Mouse (Mus musculus): ENCODE results near the gene Txnrd1.

Txnrd1 gene

GRCm38 (mm10) chr10:82833926-82834325, at the start of gene Txnrd1:
Gene Txnrd1, plus strand, starts transcription at chr10:82833951.
- DNase-seq (ENCODE audit: low spot score in 2 of 2), result no peak

- no peak for DNase-seq (ENCODE audit: low spot score in 2 of 2)
Measured at GRCm38 (mm10) chr10:82789181-82789580, 44.6 kb upstream of the Txnrd1 start.

GRCm38 (mm10) chr10:82790504-82790903, 43.2 kb upstream of the Txnrd1 start:
- no peak for DNase-seq (ENCODE audit: low spot score in 2 of 2)

- no peak for DNase-seq (ENCODE audit: low spot score in 2 of 2)
Measured at GRCm38 (mm10) chr10:82791713-82792112, 42.0 kb upstream of the Txnrd1 start.

GRCm38 (mm10) chr10:82792311-82792710, 41.4 kb upstream of the Txnrd1 start:
- no peak for DNase-seq (ENCODE audit: low spot score in 2 of 2)

- no peak for DNase-seq (ENCODE audit: low spot score in 2 of 2)
Measured at GRCm38 (mm10) chr10:82795071-82795731, 38.5 kb upstream of the Txnrd1 start.

GRCm38 (mm10) chr10:82795767-82796166, 38.0 kb upstream of the Txnrd1 start:
- no peak for DNase-seq (ENCODE audit: low spot score in 2 of 2)

- no peak for DNase-seq (ENCODE audit: low spot score in 2 of 2)
Measured at GRCm38 (mm10) chr10:82796471-82797118, 37.2 kb upstream of the Txnrd1 start.

- no peak for DNase-seq (ENCODE audit: low spot score in 2 of 2)
Measured at GRCm38 (mm10) chr10:82797119-82797491, 36.6 kb upstream of the Txnrd1 start.

GRCm38 (mm10) chr10:82798312-82798933, 35.3 kb upstream of the Txnrd1 start:
- DNase-seq (ENCODE audit: low spot score in 2 of 2), result no peak

GRCm38 (mm10) chr10:82800094-82800493, 33.7 kb upstream of the Txnrd1 start:
- DNase-seq (ENCODE audit: low spot score in 2 of 2), result no peak

GRCm38 (mm10) chr10:82804396-82804795, 29.4 kb upstream of the Txnrd1 start:
- DNase-seq (ENCODE audit: low spot score in 2 of 2), result no peak

- DNase-seq (ENCODE audit: low spot score in 2 of 2), result no peak
Measured at GRCm38 (mm10) chr10:82805111-82805510, 28.6 kb upstream of the Txnrd1 start.

GRCm38 (mm10) chr10:82806414-82806813, 27.3 kb upstream of the Txnrd1 start:
- no peak for DNase-seq (ENCODE audit: low spot score in 2 of 2)

- DNase-seq (ENCODE audit: low spot score in 2 of 2), result no peak
Measured at GRCm38 (mm10) chr10:82807238-82807637, 26.5 kb upstream of the Txnrd1 start.

- no peak for DNase-seq (ENCODE audit: low spot score in 2 of 2)
Measured at GRCm38 (mm10) chr10:82808155-82808554, 25.6 kb upstream of the Txnrd1 start.

- no peak for DNase-seq (ENCODE audit: low spot score in 2 of 2)
Measured at GRCm38 (mm10) chr10:82808891-82809290, 24.9 kb upstream of the Txnrd1 start.

GRCm38 (mm10) chr10:82809352-82809751, 24.4 kb upstream of the Txnrd1 start:
- DNase-seq (ENCODE audit: low spot score in 2 of 2), result no peak

GRCm38 (mm10) chr10:82811855-82812431, 21.8 kb upstream of the Txnrd1 start:
- DNase-seq (ENCODE audit: low spot score in 2 of 2), result peak; percentile 54 to 70

- peak; percentile 19 to 36 for DNase-seq (ENCODE audit: low spot score in 2 of 2)
Measured at GRCm38 (mm10) chr10:82814096-82814970, 19.4 kb upstream of the Txnrd1 start.

- no peak for DNase-seq (ENCODE audit: low spot score in 2 of 2)
Measured at GRCm38 (mm10) chr10:82816441-82816840, 17.3 kb upstream of the Txnrd1 start.

GRCm38 (mm10) chr10:82817514-82817913, 16.2 kb upstream of the Txnrd1 start:
- no peak for DNase-seq (ENCODE audit: low spot score in 2 of 2)

Data from spleen, postnatal 14 days (tissue).